ENCODE assay signal across 11 mouse cellular contexts in the genomic region with DNA sequence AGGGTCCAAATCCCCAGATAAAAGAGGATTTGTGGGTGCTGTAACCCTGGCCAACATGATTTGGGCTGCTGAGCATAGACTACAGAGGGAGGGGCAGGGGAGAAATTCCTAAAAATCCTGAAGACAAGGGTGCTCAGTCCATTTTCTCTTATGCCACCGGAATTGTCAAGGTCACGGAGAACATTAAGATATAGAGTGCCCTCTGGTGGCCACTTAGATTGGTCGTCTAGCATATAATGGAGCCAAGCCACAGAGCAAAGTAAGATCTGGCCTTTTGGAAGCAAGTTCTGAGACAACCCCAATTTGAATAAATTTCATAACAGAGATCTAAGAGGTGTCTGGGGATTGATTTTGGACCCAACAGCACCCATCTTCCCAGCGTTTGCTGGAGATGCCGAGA.
DNase-seq lines count a peak whose midpoint lies in the region; ATAC-seq lines count a peak whose summit lies in the region.
"Had no signal": no experiment of that assay in that cellular context is flagged by ENCODE, and none has a peak within 500 bp of the region (broad histone marks: within the 10 kb centered on the region; RNA-seq: fewer than 3 reads in every experiment).

No protein-coding gene starts in this region.

- peak; percentile 18 for DNase-seq in heart, postnatal 4 days
- no peak for DNase-seq in heart, embryonic 10.5 days (ENCODE audit: low spot score)
- DNase-seq in midbrain, embryonic 10.5 days (ENCODE audit: low spot score), result peak; percentile 12
- peak; percentile 17 for DNase-seq in embryo, embryonic 10 days (ENCODE audit: low spot score)
- DNase-seq in testis, postnatal 10 days (ENCODE audit: low spot score), result peak; percentile 40
- DNase-seq in thymus, adult 18-20 months, result no peak

- no peak for ATAC-seq in midbrain, embryonic 16.5 days
- ATAC-seq: activated CD4-positive, CD25-positive, alpha-beta regulatory T cell, adult 4 months had no signal

- 52% methylated on average over 5 of the region's 5 CpGs for WGBS in heart, embryonic 10.5 days
- 53% methylated on average over 5 of the region's 5 CpGs for WGBS in midbrain, embryonic 10.5 days
- 56% methylated on average over 5 of the region's 5 CpGs for WGBS in midbrain, embryonic 16.5 days

- H3K4me2 ChIP-seq in midbrain, embryonic 16.5 days (ENCODE audit: low read length), result no peak overlapping the region
- H3K4me2 ChIP-seq: hindbrain, embryonic 12.5 days; stomach, embryonic 15.5 days had no signal

- no peak overlapping the region for H3K27ac ChIP-seq in heart, embryonic 10.5 days
- H3K27ac ChIP-seq in midbrain, embryonic 10.5 days (replicated peaks), result no peak overlapping the region
- no peak overlapping the region for H3K27ac ChIP-seq in midbrain, embryonic 16.5 days (ENCODE audit: low read length)
- H3K27ac ChIP-seq: hindbrain, embryonic 12.5 days; macrophage; stomach, embryonic 15.5 days had no signal

- H3K9me3 ChIP-seq in heart, embryonic 10.5 days, result no peaks in the 10 kb centered on the region
- no peaks in the 10 kb centered on the region for H3K9me3 ChIP-seq in midbrain, embryonic 10.5 days (replicated peaks)
- H3K9me3 ChIP-seq in midbrain, embryonic 16.5 days (replicated peaks; ENCODE audit: control insufficient read depth, low read length, poor library complexity, severe bottlenecking), result no peaks in the 10 kb centered on the region
- H3K9me3 ChIP-seq: hindbrain, embryonic 12.5 days; stomach, embryonic 15.5 days had no signal

- no peaks in the 10 kb centered on the region for H3K36me3 ChIP-seq in heart, embryonic 10.5 days
- H3K36me3 ChIP-seq in midbrain, embryonic 10.5 days, result no peaks in the 10 kb centered on the region
- no peaks in the 10 kb centered on the region for H3K36me3 ChIP-seq in midbrain, embryonic 16.5 days (ENCODE audit: control insufficient read depth, insufficient read depth, low read length)
- H3K36me3 ChIP-seq: hindbrain, embryonic 12.5 days; stomach, embryonic 15.5 days had no signal

- H3K9ac ChIP-seq in midbrain, embryonic 16.5 days (ENCODE audit: low read depth, low read length), result no peak overlapping the region
- H3K9ac ChIP-seq: hindbrain, embryonic 12.5 days; stomach, embryonic 15.5 days had no signal

- H3K27me3 ChIP-seq in heart, embryonic 10.5 days (ENCODE audit: insufficient read depth, poor library complexity, severe bottlenecking), result no peaks in the 10 kb centered on the region
- no peaks in the 10 kb centered on the region for H3K27me3 ChIP-seq in midbrain, embryonic 10.5 days (ENCODE audit: low read depth, poor library complexity, severe bottlenecking)
- no peaks in the 10 kb centered on the region for H3K27me3 ChIP-seq in midbrain, embryonic 16.5 days (ENCODE audit: control insufficient read depth, insufficient read depth, low read depth, low read length)
- H3K27me3 ChIP-seq: hindbrain, embryonic 12.5 days; stomach, embryonic 15.5 days had no signal

- H3K4me3 ChIP-seq in heart, embryonic 10.5 days, result no peak overlapping the region
- H3K4me3 ChIP-seq in midbrain, embryonic 10.5 days, result no peak overlapping the region
- no peak overlapping the region for H3K4me3 ChIP-seq in midbrain, embryonic 16.5 days (ENCODE audit: low read depth, low read length)
- H3K4me3 ChIP-seq: hindbrain, embryonic 12.5 days; stomach, embryonic 15.5 days had no signal

- H3K4me1 ChIP-seq in heart, embryonic 10.5 days, result no peaks in the 10 kb centered on the region
- no peaks in the 10 kb centered on the region for H3K4me1 ChIP-seq in midbrain, embryonic 10.5 days
- no peaks in the 10 kb centered on the region for H3K4me1 ChIP-seq in midbrain, embryonic 16.5 days (ENCODE audit: control insufficient read depth, insufficient read depth, low read length)
- H3K4me1 ChIP-seq: hindbrain, embryonic 12.5 days; stomach, embryonic 15.5 days had no signal

Comparison
In these comparisons a context has a peak if more than half of its experiments do, and no peak if none do; other contexts are left out.
1. DNase-seq: peak in heart, postnatal 4 days (single experiment), midbrain, embryonic 10.5 days (single experiment), embryo, embryonic 10 days (single experiment) and testis, postnatal 10 days (single experiment); none in heart, embryonic 10.5 days (single experiment) and thymus, adult 18-20 months (0 of 2).